Mouse (Mus musculus) megakaryocyte, embryonic 14.5 days (primary cell): ENCODE measurements around the gene Dnaaf1.

Source experiments
- FLI1 ChIP-seq: IDR thresholded peaks from 2 replicates; pipeline ENCODE4 v1.6.1; 2012; ENCODE audit warnings: low read length, inconsistent platforms, mixed read lengths
- GATA1 ChIP-seq: IDR thresholded peaks from 3 replicates; pipeline ENCODE4 v1.6.1; 2012; ENCODE audit warnings: mixed read lengths, low read length, inconsistent platforms, borderline replicate concordance

DNA sequence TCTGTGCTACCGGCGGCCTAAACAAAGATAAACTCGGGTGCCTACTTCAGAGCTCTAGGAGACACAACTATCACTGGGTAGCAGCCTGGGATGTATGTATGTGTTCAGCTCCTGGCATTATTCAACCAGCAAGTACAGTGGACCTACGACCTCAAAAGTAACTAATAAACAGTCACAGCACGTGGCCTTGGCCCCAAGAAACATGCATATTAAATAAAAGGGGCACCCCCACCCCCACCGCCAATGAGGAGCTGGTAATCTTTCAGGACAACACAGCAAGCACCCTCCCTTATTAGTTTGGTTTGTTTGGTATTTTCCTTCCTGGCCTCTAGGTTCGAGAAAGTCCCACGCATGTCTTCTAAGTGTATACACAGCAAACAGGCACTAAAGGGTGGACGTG is 6.8 kb upstream of the Dnaaf1 start:
- TF ChIP-seq GATA1 (no peak), FLI1 (no peak)
